Mouse (Mus musculus): Measurements from ENCODE around the gene Klk1b5.
"Not testable (repeated sequence)": the region's sequence is repeated elsewhere in the genome, so short reads cannot be mapped to it uniquely, and the experiment has no call there.

- TF ChIP-seq GATA1 (IDR thresholded peaks at IDR 0.05; ENCODE audit: borderline replicate concordance, low read length); CTCF (IDR thresholded peaks at IDR 0.05; ENCODE audit: low read depth, low read length); TAL1 (conservative IDR thresholded peaks at IDR 0.05; ENCODE audit: low read depth, low read length); POLR2AphosphoS5 (IDR thresholded peaks at IDR 0.05; ENCODE audit: insufficient replicate concordance, low read depth, low read length): not testable (repeated sequence)
These were observed 6.6 kb downstream of the Klk1b5 start for GRCm38 (mm10) chr7:44222335-44222734.
